Mouse (Mus musculus) megakaryocyte-erythroid progenitor cell, adult 5-6 weeks (primary cell): ENCODE data around the gene Vmn1r25. TPM values are rescaled to one million over a fixed set of nuclear protein-coding genes. Genes with fewer than 3 reads are reported as not detected.
"Not testable (repeated sequence)": the region's sequence is repeated elsewhere in the genome, so short reads cannot be mapped to it uniquely, and the experiment has no call there.

Experiments
- ATAC-seq: replicated peaks from 2 replicates; pipeline ENCODE4 v1.8.0; 2016; ENCODE audit warnings: mild to moderate bottlenecking, inconsistent platforms; ENCODE audit not compliant: severe bottlenecking, poor library complexity, low FRiP score, low TSS enrichment
- total RNA-seq, 2 experiments: library from RNA; stranded (forward) in 1 of 2; stranded (reverse) in 1 of 2; fragments of 200-1000, 215-1000 nt in 1 of 2; fragments of >200 nt in 1 of 2; fragmentation: Nextera tagmentation in 1 of 2; gene quantifications; 2 replicates each; pipeline ENCODE4 v1.2.3; 2014 to 2017

Gene Vmn1r25
- not detected in 2 replicates for total RNA-seq (2014; fragmentation: Nextera tagmentation)
- not detected in 2 replicates for total RNA-seq (2017)

GRCm38 (mm10) chr6:57980710-57981109 lies at the start of gene Vmn1r25:
TSS of gene Vmn1r25 (minus strand) at chr6:57980810.
- ATAC-seq: no peak

- not testable (repeated sequence) for ATAC-seq
Observed at GRCm38 (mm10) chr6:58017478-58017877, 36.9 kb upstream of the Vmn1r25 start.

GRCm38 (mm10) chr6:58015059-58015458 lies 34.4 kb upstream of the Vmn1r25 start, which contains the start of gene Vmn1r26:
TSS of gene Vmn1r26 (minus strand) at chr6:58015159.
- ATAC-seq: no peak

- not testable (repeated sequence) for ATAC-seq
Observed at GRCm38 (mm10) chr6:57961403-57961802, 19.2 kb downstream of the Vmn1r25 start, which contains the start of gene Vmn1r24. TSS of gene Vmn1r24 (minus strand) at chr6:57961503.

Other genes starting within 250 kb of the Vmn1r25 start
- gene Vopp1, start 155.7 kb downstream of the Vmn1r25 start, total RNA-seq (2014; fragmentation: Nextera tagmentation): 22.6 and 23.6 TPM in 2 replicates
- gene Vopp1, start 155.7 kb downstream of the Vmn1r25 start, total RNA-seq (2017): 28.2 and 30.6 TPM in 2 replicates
- not detected in 2 replicates for gene Vmn1r21, start 130.5 kb downstream of the Vmn1r25 start, total RNA-seq (2014; fragmentation: Nextera tagmentation)
- gene Vmn1r21, start 130.5 kb downstream of the Vmn1r25 start, total RNA-seq (2017): not detected in 2 replicates
- gene Vmn1r22, start 72.8 kb downstream of the Vmn1r25 start, total RNA-seq (2014; fragmentation: Nextera tagmentation): not detected in 2 replicates
- not detected in 2 replicates for gene Vmn1r22, start 72.8 kb downstream of the Vmn1r25 start, total RNA-seq (2017)
- not detected in 2 replicates for gene Vmn1r23, start 54.0 kb downstream of the Vmn1r25 start, total RNA-seq (2014; fragmentation: Nextera tagmentation)
- gene Vmn1r23, start 54.0 kb downstream of the Vmn1r25 start, total RNA-seq (2017): not detected in 2 replicates
- gene Vmn1r24, start 19.3 kb downstream of the Vmn1r25 start, total RNA-seq (2014; fragmentation: Nextera tagmentation): not detected in 2 replicates
- gene Vmn1r24, start 19.3 kb downstream of the Vmn1r25 start, total RNA-seq (2017): not detected in 2 replicates
- gene Vmn1r26, start 34.3 kb upstream of the Vmn1r25 start, total RNA-seq (2014; fragmentation: Nextera tagmentation): not detected in 2 replicates
- not detected in 2 replicates for gene Vmn1r26, start 34.3 kb upstream of the Vmn1r25 start, total RNA-seq (2017)
- gene Vmn1r27, start 238.0 kb upstream of the Vmn1r25 start, total RNA-seq (2014; fragmentation: Nextera tagmentation): not detected in 2 replicates
- not detected in 2 replicates for gene Vmn1r27, start 238.0 kb upstream of the Vmn1r25 start, total RNA-seq (2017)